Mouse (Mus musculus) myocyte (in vitro differentiated cells): ENCODE measurements around the gene Slc4a1. TPM values are rescaled to one million over a fixed set of nuclear protein-coding genes. Genes with fewer than 3 reads are reported as not detected.

Experiments used
- H3K27me3 ChIP-seq: one replicate; pipeline ENCODE4 v1.6.1; 2011; ENCODE audit not compliant: control insufficient read depth, insufficient read depth, insufficient read length
- H3K36me3 ChIP-seq: one replicate; pipeline ENCODE4 v1.6.1; 2011; ENCODE audit not compliant: control insufficient read depth, insufficient read depth
- H3K4me2 ChIP-seq: one replicate; pipeline ENCODE4 v1.6.1; 2011; ENCODE audit warnings: low read depth, control low read depth
- H3K4me3 ChIP-seq: one replicate; pipeline ENCODE4 v1.5.1; 2011; ENCODE audit warnings: mild to moderate bottlenecking, control low read depth, moderate library complexity
- H3K79me2 ChIP-seq: one replicate; pipeline ENCODE4 v1.6.1; 2011; ENCODE audit not compliant: control insufficient read depth, insufficient read depth
- H3ac ChIP-seq: one replicate; pipeline ENCODE4 v1.6.1; 2011; ENCODE audit not compliant: control insufficient read depth, insufficient read length
- CEBPB ChIP-seq: IDR thresholded peaks from 2 replicates; pipeline ENCODE4 v1.6.1; 2011; ENCODE audit warnings: mild to moderate bottlenecking, moderate library complexity; ENCODE audit not compliant: poor library complexity, insufficient read depth, severe bottlenecking
- E2F4 ChIP-seq: IDR thresholded peaks from one replicate; pipeline ENCODE4 v1.6.1; 2011; ENCODE audit warnings: mild to moderate bottlenecking, control low read depth, moderate library complexity; ENCODE audit not compliant: insufficient read depth
- MAX ChIP-seq: IDR thresholded peaks from one replicate; pipeline ENCODE4 v1.6.1; 2011; ENCODE audit warnings: low read depth, mild to moderate bottlenecking, control low read depth
- MYOD1 ChIP-seq, 3 experiments: IDR thresholded peaks; one replicate each; pipeline ENCODE4 v1.6.1; 2011; ENCODE audit warnings: control low read depth in 2 of 3, low read depth in 2 of 3, mild to moderate bottlenecking in 2 of 3, moderate library complexity in 1 of 3; ENCODE audit not compliant: insufficient read length in 2 of 3, control insufficient read depth in 1 of 3
- MYOG ChIP-seq, 3 experiments: IDR thresholded peaks; one replicate each; pipeline ENCODE4 v1.6.1; 2011; ENCODE audit warnings: control low read depth in 2 of 3, low read depth in 2 of 3, mild to moderate bottlenecking in 2 of 3; ENCODE audit not compliant: insufficient read length in 2 of 3, control insufficient read depth in 1 of 3, insufficient read depth in 1 of 3
- POLR2A ChIP-seq: IDR thresholded peaks from one replicate; pipeline ENCODE4 v1.6.1; 2011; ENCODE audit warnings: low read depth, mild to moderate bottlenecking, control low read depth, moderate library complexity; ENCODE audit not compliant: insufficient read length
- POLR2AphosphoS2 ChIP-seq: IDR thresholded peaks from one replicate; pipeline ENCODE4 v1.6.1; 2011; ENCODE audit warnings: low read depth, control low read depth; ENCODE audit not compliant: insufficient read length
- REST ChIP-seq: IDR thresholded peaks from one replicate; pipeline ENCODE4 v1.6.1; 2011; ENCODE audit warnings: mild to moderate bottlenecking, control low read depth, moderate library complexity; ENCODE audit not compliant: insufficient read depth, insufficient read length
- SRF ChIP-seq: IDR thresholded peaks from one replicate; pipeline ENCODE4 v1.6.1; 2011; ENCODE audit warnings: low read depth; ENCODE audit not compliant: control insufficient read depth, insufficient read length
- TCF12 ChIP-seq: IDR thresholded peaks from one replicate; pipeline ENCODE4 v1.6.1; 2011; ENCODE audit warnings: mild to moderate bottlenecking, control low read depth; ENCODE audit not compliant: poor library complexity, insufficient read depth, severe bottlenecking
- TCF3 ChIP-seq: IDR thresholded peaks from one replicate; pipeline ENCODE4 v1.6.1; 2011; ENCODE audit warnings: low read depth, control low read depth; ENCODE audit not compliant: insufficient read length
- USF1 ChIP-seq: IDR thresholded peaks from one replicate; pipeline ENCODE4 v1.6.1; 2011; ENCODE audit warnings: low read depth, mild to moderate bottlenecking, control low read depth, moderate library complexity
- polyA plus RNA-seq: library from polyadenylated mRNA; unstranded; fragments of >200 nt; fragmentation: generic; extraction: Trizol; gene quantifications from one replicate; pipeline ENCODE4 v1.2.1, GENCODE M21; 2012; ENCODE audit warnings: missing spikeins

Gene Slc4a1
- polyA plus RNA-seq, 1 experiment, result not detected

DNA sequence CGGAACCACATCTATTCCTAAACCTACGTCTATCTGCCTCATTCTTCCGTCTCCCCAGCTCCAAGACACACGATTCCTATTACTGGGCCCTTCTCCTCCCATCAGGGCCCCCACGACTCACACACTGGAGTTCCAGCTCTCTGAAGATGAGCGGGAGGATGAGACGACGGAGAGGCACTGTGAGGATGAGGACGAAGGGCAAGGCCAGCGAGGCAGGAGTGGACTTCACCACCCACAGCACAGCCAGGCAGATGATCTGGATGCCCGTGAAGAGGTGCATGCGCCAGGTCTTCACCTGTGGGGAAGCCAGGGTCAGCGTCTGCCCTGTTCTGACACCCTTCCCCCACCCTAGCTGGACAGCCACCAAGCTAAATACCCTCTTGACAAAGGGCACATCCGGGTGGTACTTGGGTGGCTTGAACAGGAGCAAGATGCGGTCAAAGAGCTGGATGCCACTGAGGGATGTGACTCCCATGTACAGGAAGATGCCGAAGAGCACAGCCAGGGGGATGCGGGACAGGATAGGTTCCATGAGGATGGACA lies 15.0 kb downstream of the Slc4a1 start:
- Histone ChIP-seq H3K4me3 (no peak overlapping the region), H3ac (no peak overlapping the region), H3K79me2 (no peaks in the 10 kb centered on the region), H3K36me3 (no peaks in the 10 kb centered on the region), H3K4me2 (no peak overlapping the region), H3K27me3 (peaks cover 78% of the 10 kb centered on the region)
- no peak for TF ChIP-seq TCF12
- no peak for TF ChIP-seq POLR2A
- no peak for TF ChIP-seq TCF3
- TF ChIP-seq USF1, result no peak
- no peak for TF ChIP-seq POLR2AphosphoS2
- TF ChIP-seq REST, result no peak
- TF ChIP-seq MYOG (IDR thresholded peaks at IDR 0.05; ENCODE audit: control insufficient read depth in 1 of 3, insufficient read depth in 1 of 3, insufficient read length in 2 of 3, low read depth in 2 of 3), result no peak
- TF ChIP-seq E2F4, result no peak
- TF ChIP-seq MAX, result no peak
- TF ChIP-seq CEBPB, result no peak
- no peak for TF ChIP-seq SRF
- TF ChIP-seq MYOD1 (IDR thresholded peaks at IDR 0.05; ENCODE audit: control insufficient read depth in 1 of 3, insufficient read length in 2 of 3, low read depth in 2 of 3), result no peak

DNA sequence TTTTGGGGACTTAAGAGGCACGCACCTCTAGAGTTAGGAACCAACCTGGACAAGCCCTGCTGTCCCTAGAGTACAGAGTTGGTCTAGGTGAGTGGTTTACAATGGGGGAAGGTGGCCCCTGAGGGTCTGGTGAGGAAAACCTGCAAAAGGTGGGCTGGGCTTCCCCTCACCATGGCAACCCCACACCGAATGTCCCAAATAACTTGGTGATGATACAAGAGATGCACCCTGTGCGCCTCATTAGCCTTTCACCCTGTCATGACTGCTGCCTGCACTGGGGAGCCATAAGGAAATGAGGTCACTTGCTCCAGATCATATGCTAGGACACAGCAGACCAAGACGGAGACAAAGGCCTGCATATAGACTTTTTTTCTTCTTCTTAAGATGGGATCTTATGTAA lies 15.6 kb downstream of the Slc4a1 start:
- Histone ChIP-seq H3ac (no peak overlapping the region), H3K4me2 (no peak overlapping the region), H3K79me2 (no peaks in the 10 kb centered on the region), H3K4me3 (no peak overlapping the region), H3K27me3 (peaks cover 74% of the 10 kb centered on the region), H3K36me3 (no peaks in the 10 kb centered on the region)
- TF ChIP-seq SRF, result no peak
- no peak for TF ChIP-seq CEBPB
- no peak for TF ChIP-seq POLR2A
- no peak for TF ChIP-seq MYOG (IDR thresholded peaks at IDR 0.05; ENCODE audit: control insufficient read depth in 1 of 3, insufficient read depth in 1 of 3, insufficient read length in 2 of 3, low read depth in 2 of 3)
- TF ChIP-seq MYOD1 (IDR thresholded peaks at IDR 0.05; ENCODE audit: control insufficient read depth in 1 of 3, insufficient read length in 2 of 3, low read depth in 2 of 3), result no peak
- TF ChIP-seq MAX, result no peak
- TF ChIP-seq TCF12, result no peak
- TF ChIP-seq REST, result no peak

DNA sequence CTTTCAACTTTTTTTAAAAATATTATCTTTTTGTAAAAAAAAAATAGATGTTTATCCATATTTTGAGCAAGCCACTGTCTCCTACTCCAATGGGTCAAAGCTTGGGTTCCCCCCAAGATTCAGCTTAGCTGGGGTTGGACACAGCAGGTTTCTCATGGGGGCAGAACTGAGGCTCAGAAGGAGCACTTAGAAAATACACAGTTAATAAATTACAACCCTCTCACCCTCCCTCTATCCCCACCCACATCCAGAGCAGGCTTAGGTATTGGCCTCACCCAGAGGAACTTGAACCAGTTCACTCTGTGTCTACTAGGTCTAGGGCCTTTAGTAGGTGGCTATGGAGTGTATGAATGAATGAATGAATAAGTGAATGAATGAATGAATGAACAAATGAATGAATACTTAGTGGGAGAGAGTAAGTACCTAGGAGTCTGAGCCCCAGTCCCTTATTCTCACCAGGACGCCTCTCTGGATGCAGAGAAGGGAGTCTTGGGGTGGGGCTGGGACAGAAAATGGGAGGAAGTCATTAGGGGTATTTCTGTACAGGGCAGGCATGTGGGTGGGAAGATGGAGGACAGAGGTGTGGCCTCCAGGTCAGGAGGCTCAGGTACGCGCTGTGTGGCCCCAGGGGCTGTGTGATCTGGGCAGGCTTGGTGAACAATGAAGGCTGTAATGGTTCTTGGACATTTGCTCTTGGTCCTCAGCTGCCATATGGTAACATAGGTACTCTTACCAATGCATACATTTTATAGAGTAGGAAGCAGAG lies 16.6 kb downstream of the Slc4a1 start:
- H3K27me3 ChIP-seq, result peaks cover 81% of the 10 kb centered on the region
- no peak overlapping the region for H3K4me2 ChIP-seq
- no peaks in the 10 kb centered on the region for H3K79me2 ChIP-seq
- no peaks in the 10 kb centered on the region for H3K36me3 ChIP-seq
- TF ChIP-seq REST (no peak), MYOG (IDR thresholded peaks at IDR 0.05; ENCODE audit: control insufficient read depth in 1 of 3, insufficient read depth in 1 of 3, insufficient read length in 2 of 3, low read depth in 2 of 3) (no peak), USF1 (no peak), POLR2A (no peak)
- no peak overlapping the region for H3ac ChIP-seq
- H3K4me3 ChIP-seq, result no peak overlapping the region

DNA sequence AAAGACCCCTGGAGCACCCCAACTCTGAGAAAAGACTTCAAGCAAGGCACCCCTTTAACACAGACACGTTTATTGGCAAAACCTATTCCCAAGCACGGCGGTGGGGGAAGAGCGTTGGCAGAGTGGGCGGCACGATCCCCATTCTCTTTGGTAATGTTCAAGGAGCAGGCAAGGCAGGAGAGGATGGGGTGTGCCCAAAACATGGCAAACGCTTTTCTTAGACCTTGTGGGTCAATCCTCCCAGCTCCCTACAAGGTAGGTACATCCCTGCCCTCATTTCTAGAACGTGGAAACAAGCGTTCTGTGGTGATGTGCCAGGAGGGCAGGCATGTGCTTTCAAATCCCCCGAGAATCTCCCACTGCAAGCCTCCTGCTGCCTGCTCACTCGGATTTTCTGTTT lies 17.2 kb downstream of the Slc4a1 start:
- Histone ChIP-seq H3K4me3 (no peak overlapping the region), H3ac (no peak overlapping the region), H3K27me3 (peaks cover 81% of the 10 kb centered on the region), H3K79me2 (no peaks in the 10 kb centered on the region), H3K4me2 (no peak overlapping the region), H3K36me3 (no peaks in the 10 kb centered on the region)
- no peak for TF ChIP-seq USF1
- TF ChIP-seq POLR2AphosphoS2, result no peak
- TF ChIP-seq REST, result no peak
- no peak for TF ChIP-seq TCF3
- no peak for TF ChIP-seq MYOG (IDR thresholded peaks at IDR 0.05; ENCODE audit: control insufficient read depth in 1 of 3, insufficient read depth in 1 of 3, insufficient read length in 2 of 3, low read depth in 2 of 3)
- no peak for TF ChIP-seq SRF
- no peak for TF ChIP-seq MYOD1 (IDR thresholded peaks at IDR 0.05; ENCODE audit: control insufficient read depth in 1 of 3, insufficient read length in 2 of 3, low read depth in 2 of 3)
- no peak for TF ChIP-seq CEBPB
- no peak for TF ChIP-seq MAX
- no peak for TF ChIP-seq TCF12
- TF ChIP-seq POLR2A, result no peak
- TF ChIP-seq E2F4, result no peak

DNA sequence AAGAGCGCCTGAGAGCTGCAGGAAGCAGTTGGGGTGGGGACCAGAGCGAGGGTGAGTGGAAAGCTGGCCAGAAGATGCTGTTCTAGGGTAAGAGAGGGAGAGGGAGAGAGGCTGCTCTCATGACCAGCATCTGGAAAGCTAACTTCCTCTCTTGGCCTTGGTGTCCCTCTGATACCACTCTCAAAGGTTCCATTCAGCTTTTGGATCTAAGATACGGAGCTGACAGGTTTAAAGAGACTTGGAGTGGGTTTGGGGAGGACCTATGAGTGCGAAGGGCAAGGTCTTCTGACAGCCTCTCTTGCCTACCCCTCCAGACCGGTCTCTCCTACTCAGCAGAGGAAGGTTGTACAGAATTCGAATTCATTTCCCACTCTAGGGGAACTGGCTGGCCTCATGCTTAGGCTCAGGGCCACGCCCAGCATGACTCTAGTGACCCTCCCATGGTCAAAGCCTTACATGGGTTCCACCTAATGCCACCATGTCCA lies 17.9 kb downstream of the Slc4a1 start:
- Histone ChIP-seq H3ac (no peak overlapping the region), H3K27me3 (peaks cover 78% of the 10 kb centered on the region), H3K4me3 (no peak overlapping the region), H3K36me3 (no peaks in the 10 kb centered on the region), H3K79me2 (no peaks in the 10 kb centered on the region), H3K4me2 (no peak overlapping the region)
- TF ChIP-seq SRF (no peak), POLR2A (no peak), USF1 (no peak), REST (no peak), MYOG (IDR thresholded peaks at IDR 0.05; ENCODE audit: control insufficient read depth in 1 of 3, insufficient read depth in 1 of 3, insufficient read length in 2 of 3, low read depth in 2 of 3) (no peak), MYOD1 (IDR thresholded peaks at IDR 0.05; ENCODE audit: control insufficient read depth in 1 of 3, insufficient read length in 2 of 3, low read depth in 2 of 3) (no peak), E2F4 (no peak), TCF12 (no peak), TCF3 (no peak), POLR2AphosphoS2 (no peak), CEBPB (no peak), MAX (no peak)
